11 mouse cellular contexts compared by ENCODE assay signal in genomic region chr16:18586906-18587546, GRCm38 (mm10). TPM values are rescaled to one million over a fixed set of nuclear protein-coding genes. Genes with fewer than 3 reads are reported as not detected.
DNase-seq lines count a peak whose midpoint lies in the region; ATAC-seq and TF ChIP-seq lines count a peak whose summit lies in the region.
"Had no signal": no experiment of that assay in that cellular context is flagged by ENCODE, and none has a peak within 500 bp of the region (broad histone marks: within the 10 kb centered on the region; RNA-seq: fewer than 3 reads in every experiment).

No protein-coding gene starts in this region.

- WGBS in kidney, embryonic 14.5 days, result 1% methylated on average over 27 of the region's 62 CpGs
- under 1% methylated on average over 36 of the region's 62 CpGs for WGBS in embryonic facial prominence, embryonic 11.5 days
- WGBS in hindbrain, embryonic 16.5 days, result 1% methylated on average over 8 of the region's 62 CpGs
- WGBS in midbrain, embryonic 16.5 days, result under 1% methylated on average over 29 of the region's 62 CpGs
- WGBS in thymus, adult 2 months, result 4% methylated on average over 55 of the region's 62 CpGs

- H3K4me3 ChIP-seq in kidney, embryonic 14.5 days (ENCODE audit: low read length), result peak overlapping the region; percentile 44
- peak overlapping the region; percentile 46 for H3K4me3 ChIP-seq in embryonic facial prominence, embryonic 11.5 days (ENCODE audit: low read depth, low read length)
- H3K4me3 ChIP-seq in hindbrain, embryonic 16.5 days (ENCODE audit: low read length), result peak overlapping the region; percentile 39
- peak overlapping the region; percentile 35 for H3K4me3 ChIP-seq in midbrain, embryonic 16.5 days (ENCODE audit: low read depth, low read length)
- no peak overlapping the region for H3K4me3 ChIP-seq in thymus, adult 2 months (ENCODE audit: control insufficient read depth, insufficient read depth, low read length)

- no peak for TF ChIP-seq POLR2A in thymus, adult 2 months (IDR thresholded peaks at IDR 0.05; ENCODE audit: control insufficient read depth, extremely low read depth, insufficient read depth, low read length, poor library complexity)

- no peaks in the 10 kb centered on the region for H3K36me3 ChIP-seq in kidney, embryonic 14.5 days (ENCODE audit: control insufficient read depth, insufficient read depth, low read length)
- no peaks in the 10 kb centered on the region for H3K36me3 ChIP-seq in embryonic facial prominence, embryonic 11.5 days (replicated peaks; ENCODE audit: control insufficient read depth, insufficient read depth, low read depth, low read length)
- no peaks in the 10 kb centered on the region for H3K36me3 ChIP-seq in hindbrain, embryonic 16.5 days (ENCODE audit: control insufficient read depth, insufficient read depth, low read length)
- no peaks in the 10 kb centered on the region for H3K36me3 ChIP-seq in midbrain, embryonic 16.5 days (ENCODE audit: control insufficient read depth, insufficient read depth, low read length)
- H3K36me3 ChIP-seq in thymus, adult 2 months (ENCODE audit: control insufficient read depth, insufficient read depth, low read length), result no peaks in the 10 kb centered on the region

- peak overlapping the region; percentile 48 for H3K9ac ChIP-seq in kidney, embryonic 14.5 days (ENCODE audit: low read depth, low read length)
- H3K9ac ChIP-seq in embryonic facial prominence, embryonic 11.5 days (replicated peaks; ENCODE audit: low read length), result peak overlapping the region; percentile 70
- H3K9ac ChIP-seq in hindbrain, embryonic 16.5 days (ENCODE audit: low read depth, low read length), result peak overlapping the region; percentile 50
- H3K9ac ChIP-seq in midbrain, embryonic 16.5 days (ENCODE audit: low read depth, low read length), result 0 out of 2 replicates have a peak overlapping the region, but pooled peaks have one; percentile 11

- no peaks in the 10 kb centered on the region for H3K9me3 ChIP-seq in kidney, embryonic 14.5 days (ENCODE audit: control insufficient read depth, low read length)
- H3K9me3 ChIP-seq in embryonic facial prominence, embryonic 11.5 days (replicated peaks; ENCODE audit: control insufficient read depth, low read length), result no peaks in the 10 kb centered on the region
- H3K9me3 ChIP-seq in hindbrain, embryonic 16.5 days (ENCODE audit: control insufficient read depth, low read length), result no peaks in the 10 kb centered on the region
- no peaks in the 10 kb centered on the region for H3K9me3 ChIP-seq in midbrain, embryonic 16.5 days (replicated peaks; ENCODE audit: control insufficient read depth, low read length, poor library complexity, severe bottlenecking)

- TF ChIP-seq CTCF in thymus, adult 2 months (IDR thresholded peaks at IDR 0.05; ENCODE audit: borderline replicate concordance, control insufficient read depth, extremely low read depth, insufficient read depth, low read length, poor library complexity), result no peak

- ATAC-seq in kidney, embryonic 14.5 days (ENCODE audit: low FRiP score, low TSS enrichment), result no peak
- no peak for ATAC-seq in embryonic facial prominence, embryonic 11.5 days (replicated peaks; ENCODE audit: insufficient number of reproducible peaks, low FRiP score, low TSS enrichment, low read depth)
- no peak for ATAC-seq in hindbrain, embryonic 16.5 days
- ATAC-seq in midbrain, embryonic 16.5 days, result no peak
- ATAC-seq: Patski had no signal

- no peak for DNase-seq in kidney, adult 8-10 months
- DNase-seq in embryonic facial prominence, embryonic 11.5 days (ENCODE audit: low spot score), result peak; percentile 33
- no peak for DNase-seq in cerebellum, postnatal 25 days
- no peak for DNase-seq in gastrocnemius, postnatal 25 days
- no peak for DNase-seq in thymus, adult 2 months
- DNase-seq: lung, postnatal 36 days had no signal

- peak overlapping the region; percentile 68 for H3K4me2 ChIP-seq in kidney, embryonic 14.5 days (replicated peaks; ENCODE audit: low read depth, low read length)
- peak overlapping the region; percentile 70 for H3K4me2 ChIP-seq in embryonic facial prominence, embryonic 11.5 days (ENCODE audit: low read depth, low read length)
- peak overlapping the region; percentile 69 for H3K4me2 ChIP-seq in hindbrain, embryonic 16.5 days (ENCODE audit: low read length)
- H3K4me2 ChIP-seq in midbrain, embryonic 16.5 days (ENCODE audit: low read length), result peak overlapping the region; percentile 58

- peaks cover 100% of the 10 kb centered on the region for H3K27me3 ChIP-seq in kidney, embryonic 14.5 days (ENCODE audit: control insufficient read depth, insufficient read depth, low read length)
- peaks cover 94% of the 10 kb centered on the region for H3K27me3 ChIP-seq in embryonic facial prominence, embryonic 11.5 days (ENCODE audit: control insufficient read depth, insufficient read depth, low read length)
- peaks cover 86% of the 10 kb centered on the region for H3K27me3 ChIP-seq in hindbrain, embryonic 16.5 days (replicated peaks; ENCODE audit: control insufficient read depth, insufficient read depth, low read length)
- peaks cover 80% of the 10 kb centered on the region for H3K27me3 ChIP-seq in midbrain, embryonic 16.5 days (ENCODE audit: control insufficient read depth, insufficient read depth, low read depth, low read length)
- peaks cover 40% of the 10 kb centered on the region for H3K27me3 ChIP-seq in thymus, adult 2 months (ENCODE audit: control insufficient read depth, insufficient read depth, low read length)

- peaks cover 26% of the 10 kb centered on the region for H3K4me1 ChIP-seq in kidney, embryonic 14.5 days (ENCODE audit: control insufficient read depth, insufficient read depth, low read length)
- H3K4me1 ChIP-seq in embryonic facial prominence, embryonic 11.5 days (ENCODE audit: control insufficient read depth, insufficient read depth, low read length), result peaks cover 26% of the 10 kb centered on the region
- H3K4me1 ChIP-seq in hindbrain, embryonic 16.5 days (ENCODE audit: control insufficient read depth, insufficient read depth, low read depth, low read length), result peaks cover 32% of the 10 kb centered on the region
- peaks cover 27% of the 10 kb centered on the region for H3K4me1 ChIP-seq in midbrain, embryonic 16.5 days (ENCODE audit: control insufficient read depth, insufficient read depth, low read length)
- H3K4me1 ChIP-seq in thymus, adult 2 months (replicated peaks; ENCODE audit: control insufficient read depth, insufficient read depth, low read length), result peaks cover 14% of the 10 kb centered on the region

- H3K27ac ChIP-seq in kidney, embryonic 14.5 days (ENCODE audit: low read depth, low read length), result no peak overlapping the region
- peak overlapping the region; percentile 28; the same call in 1 of the 2 replicates for H3K27ac ChIP-seq in embryonic facial prominence, embryonic 11.5 days (replicated peaks; ENCODE audit: low read depth, low read length)
- no peak overlapping the region for H3K27ac ChIP-seq in hindbrain, embryonic 16.5 days (ENCODE audit: low read depth, low read length)
- H3K27ac ChIP-seq in midbrain, embryonic 16.5 days (ENCODE audit: low read length), result no peak overlapping the region
- no peak overlapping the region for H3K27ac ChIP-seq in thymus, adult 2 months (ENCODE audit: control insufficient read depth, insufficient read depth, low read length)

RNA-seq across cellular contexts. Expression of gene Tbx1, which starts 3.4 kb away (rescaled TPM):
- 0.61 and 0.63 TPM in 2 replicates for polyA plus RNA-seq in kidney, embryonic 14.5 days (2014; fragmentation: Nextera tagmentation; extraction: Ambion mirVana)
- polyA plus RNA-seq in embryonic facial prominence, embryonic 11.5 days (2014; fragmentation: Nextera tagmentation; extraction: Ambion mirVana), result 6.3 and 6.8 TPM in 2 replicates
- polyA plus RNA-seq in hindbrain, embryonic 16.5 days (2015; fragmentation: Nextera tagmentation; extraction: Ambion mirVana), result 0.89 and 0.90 TPM in 2 replicates
- polyA plus RNA-seq in midbrain, embryonic 16.5 days (2015; fragmentation: Nextera tagmentation; extraction: Ambion mirVana), result 0.33 and 0.66 TPM in 2 replicates
- 10 to 100 TPM in 1 of 2 experiments, 1 to 10 TPM in 1; 5.3 to 42.0 TPM for total RNA-seq in gastrocnemius, postnatal 25 days (2021)
- 0.49 and 1.4 TPM in 2 replicates for polyA plus RNA-seq in thymus, adult 2 months (2012; rRNA removed)
- total RNA-seq: common myeloid progenitor, adult 5-6 weeks had no signal

RNA-seq across cellular contexts. Expression of gene Gp1bb, which starts 35.2 kb away (rescaled TPM):
- 1.1 and 1.6 TPM in 2 replicates for polyA plus RNA-seq in kidney, embryonic 14.5 days (2014; fragmentation: Nextera tagmentation; extraction: Ambion mirVana)
- 5.8 and 6.4 TPM in 2 replicates for polyA plus RNA-seq in embryonic facial prominence, embryonic 11.5 days (2014; fragmentation: Nextera tagmentation; extraction: Ambion mirVana)
- polyA plus RNA-seq in hindbrain, embryonic 16.5 days (2015; fragmentation: Nextera tagmentation; extraction: Ambion mirVana), result 9.6 and 9.7 TPM in 2 replicates
- 9.4 and 9.8 TPM in 2 replicates for polyA plus RNA-seq in midbrain, embryonic 16.5 days (2015; fragmentation: Nextera tagmentation; extraction: Ambion mirVana)
- total RNA-seq in gastrocnemius, postnatal 25 days (2021), result under 1 TPM in 1 of 2 experiments, not detected in 1; 0.28 TPM
- 1.1 TPM in 2 replicates for polyA plus RNA-seq in thymus, adult 2 months (2012; rRNA removed)

RNA-seq across cellular contexts. Expression of gene Gm49601, which starts 39.2 kb away (rescaled TPM):
- 1.2 and 1.7 TPM in 2 replicates for polyA plus RNA-seq in kidney, embryonic 14.5 days (2014; fragmentation: Nextera tagmentation; extraction: Ambion mirVana)
- 1.1 and 3.0 TPM in 2 replicates for polyA plus RNA-seq in embryonic facial prominence, embryonic 11.5 days (2014; fragmentation: Nextera tagmentation; extraction: Ambion mirVana)
- 18.7 and 22.6 TPM in 2 replicates for polyA plus RNA-seq in hindbrain, embryonic 16.5 days (2015; fragmentation: Nextera tagmentation; extraction: Ambion mirVana)
- 23.3 and 24.6 TPM in 2 replicates for polyA plus RNA-seq in midbrain, embryonic 16.5 days (2015; fragmentation: Nextera tagmentation; extraction: Ambion mirVana)
- total RNA-seq in gastrocnemius, postnatal 25 days (2021), result 1 to 10 TPM; 1.3 to 2.4 TPM
- polyA plus RNA-seq in thymus, adult 2 months (2012; rRNA removed), result 0.88 and 0.93 TPM in 2 replicates
- total RNA-seq: common myeloid progenitor, adult 5-6 weeks had no signal

RNA-seq across cellular contexts. Expression of gene Sept5, which starts 42.7 kb away (rescaled TPM):
- 12.2 and 14.2 TPM in 2 replicates for polyA plus RNA-seq in kidney, embryonic 14.5 days (2014; fragmentation: Nextera tagmentation; extraction: Ambion mirVana)
- polyA plus RNA-seq in embryonic facial prominence, embryonic 11.5 days (2014; fragmentation: Nextera tagmentation; extraction: Ambion mirVana), result 33.7 and 39.9 TPM in 2 replicates
- polyA plus RNA-seq in hindbrain, embryonic 16.5 days (2015; fragmentation: Nextera tagmentation; extraction: Ambion mirVana), result 230 and 249 TPM in 2 replicates
- 240 and 262 TPM in 2 replicates for polyA plus RNA-seq in midbrain, embryonic 16.5 days (2015; fragmentation: Nextera tagmentation; extraction: Ambion mirVana)
- 1 to 10 TPM; 5.5 to 5.8 TPM for total RNA-seq in gastrocnemius, postnatal 25 days (2021)
- polyA plus RNA-seq in thymus, adult 2 months (2012; rRNA removed), result 2.4 and 3.6 TPM in 2 replicates

Comparison
In these comparisons a context has a peak if more than half of its experiments do, and no peak if none do; other contexts are left out.
1. H3K9ac ChIP-seq: peak in every context shown above with its lines; median percentile 70 in embryonic facial prominence, embryonic 11.5 days; 50 in hindbrain, embryonic 16.5 days; 48 in kidney, embryonic 14.5 days; 11 in midbrain, embryonic 16.5 days.